Mouse (Mus musculus) cerebellum, postnatal 14 days (tissue): ENCODE results near the gene Jazf1.
A peak's percentile ranks its signal among the peaks of the same experiment; 100 is the strongest.

Experiments
- DNase-seq, 2 experiments: peaks; one replicate each; pipeline ENCODE4 v3.0.0; 2021; ENCODE audit warnings: mixed read lengths in 2 of 2

The Jazf1 gene

DNA sequence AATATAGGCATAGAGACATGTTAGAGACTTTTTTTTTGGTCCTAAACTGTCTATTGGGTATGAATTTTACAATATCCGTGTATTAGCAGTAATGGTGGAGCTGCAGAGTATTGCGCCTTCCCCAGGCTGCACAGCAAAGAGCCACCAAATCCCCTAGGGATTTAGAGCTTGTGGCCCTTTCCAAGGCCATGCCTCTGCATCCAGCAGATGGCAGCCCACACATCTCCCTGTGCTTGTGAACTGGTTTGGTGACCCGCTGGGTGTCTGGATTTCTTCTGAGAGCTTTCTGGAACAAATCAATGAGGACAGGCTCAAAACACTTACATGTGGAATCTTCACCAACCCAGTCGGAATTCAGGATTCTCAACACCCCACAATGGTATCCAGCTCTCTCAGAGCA, 225.4 kb downstream of the Jazf1 start:
- no peak for DNase-seq

- no peak for DNase-seq
Measured at GRCm38 (mm10) chr6:52842598-52842997, 225.8 kb downstream of the Jazf1 start.

- DNase-seq: no peak
Measured at GRCm38 (mm10) chr6:52841611-52842010, 226.8 kb downstream of the Jazf1 start.

DNA sequence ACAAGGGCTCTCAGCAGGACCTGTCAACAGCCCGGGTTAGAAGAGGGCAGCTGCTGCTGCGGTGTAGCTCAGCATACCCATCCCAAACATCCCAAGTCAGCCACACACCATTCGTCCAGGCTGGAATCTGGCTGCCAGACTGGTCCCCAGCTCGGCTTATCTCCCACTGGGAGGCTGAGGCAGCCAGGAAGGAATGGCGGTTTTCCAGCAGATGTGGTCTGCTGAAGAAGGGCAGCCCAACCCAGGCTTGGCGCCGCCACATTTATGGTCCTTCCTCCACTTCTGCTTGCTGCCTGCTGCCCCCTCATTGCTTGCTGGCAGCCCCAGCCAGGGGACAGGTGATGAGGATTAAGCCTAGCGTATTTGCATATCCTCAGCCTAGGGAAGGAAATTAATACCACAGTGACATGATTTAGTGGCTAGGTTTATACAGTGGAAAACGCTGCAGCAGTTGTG, 227.8 kb downstream of the Jazf1 start:
- peak; percentile 54 to 64 for DNase-seq

DNA sequence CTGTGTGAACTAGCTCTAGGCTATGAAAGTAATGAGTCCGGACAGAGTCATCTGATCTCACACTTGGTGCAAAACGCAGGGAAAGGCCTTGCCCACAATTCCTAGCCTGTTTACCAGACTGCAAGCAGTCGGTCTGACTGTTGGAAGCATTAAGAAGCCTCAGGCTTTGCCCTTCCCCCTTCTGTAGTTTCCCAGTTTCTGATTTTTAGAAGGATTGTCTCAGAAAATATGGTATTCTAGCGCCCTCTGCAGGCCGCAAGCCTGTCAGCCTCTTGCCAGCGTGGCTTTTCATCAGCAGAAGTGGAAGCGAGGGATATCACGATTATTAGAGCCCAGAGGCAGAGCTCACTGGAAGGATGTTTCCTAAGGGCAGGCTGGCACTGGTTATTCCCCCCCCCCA, 229.7 kb downstream of the Jazf1 start:
- peak; percentile 94 for DNase-seq

- no peak for DNase-seq
Measured at GRCm38 (mm10) chr6:52837792-52838191, 230.6 kb downstream of the Jazf1 start.

DNA sequence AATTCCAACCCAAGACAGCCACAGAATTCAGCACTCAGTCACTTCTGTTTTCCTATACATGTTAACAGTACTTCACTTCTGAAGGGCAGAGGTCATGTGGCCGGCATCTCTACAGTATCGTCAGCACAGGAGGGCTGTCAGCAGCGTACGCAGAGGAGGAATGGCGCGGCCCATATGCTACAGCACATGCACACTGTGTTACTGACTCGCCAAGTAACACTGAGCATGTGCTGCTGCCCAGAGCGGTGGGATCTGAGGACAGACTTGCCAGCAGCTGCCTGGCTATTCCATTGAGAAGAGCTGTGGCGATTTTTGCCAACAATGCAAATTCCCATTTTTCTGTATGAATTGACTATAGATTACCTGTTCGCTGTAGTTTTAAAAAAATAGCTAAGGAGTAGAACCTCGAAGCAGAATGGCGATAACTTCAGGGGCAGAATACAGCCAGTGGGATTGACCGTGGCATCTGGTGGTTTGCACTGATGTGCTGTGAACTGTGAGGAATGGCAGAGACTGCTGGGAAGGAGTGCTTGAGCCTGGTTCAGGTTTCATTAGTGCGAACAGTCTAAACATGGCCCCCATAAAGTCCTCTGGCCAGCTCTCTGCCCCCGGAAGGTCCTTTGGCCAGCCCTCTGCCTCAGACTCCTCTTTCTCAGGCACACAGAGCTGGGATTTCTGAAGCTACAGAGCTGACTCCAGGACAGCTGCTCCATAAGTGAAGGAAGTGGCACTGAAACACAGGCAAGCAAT, 232.1 kb downstream of the Jazf1 start:
- DNase-seq: peak; percentile 68 to 71

- DNase-seq: peak in 1 of 2 experiments; percentile 44
Measured at GRCm38 (mm10) chr6:52827752-52828277, 240.6 kb downstream of the Jazf1 start.

DNA sequence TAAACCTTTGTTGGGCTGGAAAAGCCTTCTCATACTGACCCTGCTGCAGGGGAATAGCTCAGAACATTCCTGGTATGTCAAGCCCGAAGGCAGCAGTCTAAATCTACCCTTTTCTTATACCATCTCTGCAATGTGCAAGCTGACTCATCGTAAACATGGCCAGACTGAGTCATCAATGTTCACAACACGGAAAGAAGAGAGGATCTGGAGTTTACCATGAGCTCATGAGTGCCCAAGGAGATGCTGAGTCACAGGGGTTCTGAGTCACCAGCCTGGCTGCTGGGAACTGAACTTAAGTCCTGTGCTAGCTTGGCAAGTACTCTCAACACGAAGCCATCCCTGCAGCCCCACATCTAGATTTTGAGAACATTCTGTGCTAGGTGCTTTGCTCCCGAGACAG, 242.9 kb downstream of the Jazf1 start:
- DNase-seq: no peak

DNA sequence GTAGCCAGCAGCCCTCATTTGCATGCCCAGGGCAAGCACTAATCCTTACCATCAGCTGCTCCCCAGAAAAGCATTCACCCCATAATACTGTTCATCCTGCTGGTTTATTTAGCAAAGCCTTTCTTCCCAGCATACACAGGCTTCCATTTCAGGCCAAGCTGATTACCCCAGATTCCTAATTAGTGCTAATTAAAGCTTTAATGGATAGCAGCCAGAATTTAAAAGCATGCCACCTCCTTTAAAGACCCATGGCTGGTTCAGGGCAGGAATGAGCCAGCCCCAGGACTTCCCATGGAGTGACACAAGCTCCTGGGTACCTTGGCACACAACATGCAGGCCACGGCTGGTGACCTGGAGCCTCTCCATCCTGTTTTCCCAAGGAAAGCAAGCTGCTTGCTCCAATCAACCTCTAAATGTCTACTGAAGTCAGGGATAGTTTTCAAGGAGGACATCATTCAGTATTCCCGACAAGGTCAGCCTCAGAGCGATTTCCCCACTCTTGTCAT, 243.4 kb downstream of the Jazf1 start:
- peak; percentile 60 to 73 for DNase-seq

- no peak for DNase-seq
Measured at GRCm38 (mm10) chr6:52823064-52823463, 245.4 kb downstream of the Jazf1 start.

GRCm38 (mm10) chr6:52822625-52823024, 245.8 kb downstream of the Jazf1 start:
- DNase-seq: no peak

- DNase-seq: no peak
Measured at GRCm38 (mm10) chr6:52819353-52819752, 249.1 kb downstream of the Jazf1 start.

- DNase-seq: no peak
Measured at GRCm38 (mm10) chr6:52818041-52818440, 250.4 kb downstream of the Jazf1 start.

- DNase-seq: no peak
Measured at GRCm38 (mm10) chr6:52817203-52817874, 251.1 kb downstream of the Jazf1 start.

DNA sequence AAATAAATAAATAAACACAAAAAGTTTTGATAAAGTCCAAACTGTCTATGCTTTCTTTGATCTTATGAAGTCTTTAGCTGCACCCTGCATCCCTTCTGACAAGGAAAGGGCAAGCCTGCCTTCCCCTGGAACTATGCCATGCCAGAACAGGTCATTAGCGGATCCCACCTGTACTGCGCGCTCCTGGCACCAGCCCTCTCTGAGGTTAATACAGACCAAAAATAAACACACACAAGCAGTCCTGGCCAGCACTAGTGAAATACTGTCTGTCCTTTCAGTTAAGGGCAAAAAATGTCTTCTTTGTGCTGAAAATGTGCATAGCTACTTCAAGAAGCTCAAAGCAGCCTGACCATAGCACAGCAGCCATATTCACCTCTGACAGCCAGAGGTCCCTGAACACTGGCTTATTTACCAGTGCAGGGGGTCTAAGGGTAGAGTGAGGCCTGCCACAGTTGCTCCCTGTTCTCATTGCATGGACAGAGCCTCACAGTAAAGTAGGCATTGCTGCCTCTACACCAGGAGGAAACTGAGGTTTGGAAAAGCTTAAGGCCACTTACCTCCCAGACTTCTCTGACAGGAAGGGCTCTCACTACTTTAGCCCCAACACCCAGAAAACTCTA, 263.1 kb downstream of the Jazf1 start:
- peak; percentile 61 to 72 for DNase-seq

DNA sequence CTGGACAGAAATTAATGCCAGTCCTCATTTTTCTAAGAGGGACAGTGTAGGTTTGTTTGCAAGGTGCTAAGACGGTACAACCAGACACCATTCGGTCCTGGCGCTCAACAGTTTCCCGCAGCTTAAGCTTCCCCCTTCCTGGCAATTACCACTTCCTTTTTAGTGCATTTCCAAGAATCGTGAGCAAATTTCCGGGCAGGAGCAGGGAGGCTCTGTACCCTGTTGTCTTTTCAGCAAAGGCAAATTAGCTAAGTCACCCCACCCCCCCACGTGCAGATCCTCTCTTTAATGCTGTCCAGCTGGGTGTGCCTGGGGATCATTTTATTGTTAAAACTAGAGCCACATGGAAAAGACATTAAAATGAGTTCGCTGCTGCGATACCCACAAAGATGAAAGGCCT, 266.2 kb downstream of the Jazf1 start:
- peak in 1 of 2 experiments; percentile 27 for DNase-seq

DNA sequence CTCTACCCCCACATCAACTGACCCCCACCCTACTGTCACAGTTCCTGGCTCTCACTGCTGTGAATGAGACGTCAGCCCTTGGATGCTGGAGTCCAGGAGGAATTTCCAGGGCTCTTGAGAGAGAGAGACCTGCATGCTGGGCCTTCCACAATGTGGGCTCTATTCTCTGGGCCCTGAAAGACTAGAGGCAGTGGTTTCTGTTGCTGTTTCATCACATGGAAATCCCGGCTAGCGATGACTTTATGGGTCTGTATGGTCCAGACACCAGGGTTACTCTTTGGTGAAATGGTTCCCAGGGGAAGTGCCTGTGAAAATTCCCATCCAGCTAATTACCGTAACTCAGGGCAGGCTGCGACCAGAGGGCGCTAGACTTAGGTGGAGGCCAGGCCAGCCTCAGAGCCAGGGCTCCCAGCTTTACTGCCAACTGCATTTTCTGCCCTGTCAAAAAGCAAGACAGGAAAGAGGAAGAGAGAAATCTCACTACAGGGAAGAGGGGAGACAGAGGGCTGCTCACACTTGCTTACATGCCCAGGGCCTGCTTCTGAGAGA, 271.1 kb downstream of the Jazf1 start:
- DNase-seq: peak; percentile 64 to 65

- DNase-seq: peak; percentile 53 to 56
Measured at GRCm38 (mm10) chr6:52796691-52797090, 271.7 kb downstream of the Jazf1 start.

GRCm38 (mm10) chr6:52796035-52796598, 272.3 kb downstream of the Jazf1 start:
- DNase-seq: peak; percentile 48

DNA sequence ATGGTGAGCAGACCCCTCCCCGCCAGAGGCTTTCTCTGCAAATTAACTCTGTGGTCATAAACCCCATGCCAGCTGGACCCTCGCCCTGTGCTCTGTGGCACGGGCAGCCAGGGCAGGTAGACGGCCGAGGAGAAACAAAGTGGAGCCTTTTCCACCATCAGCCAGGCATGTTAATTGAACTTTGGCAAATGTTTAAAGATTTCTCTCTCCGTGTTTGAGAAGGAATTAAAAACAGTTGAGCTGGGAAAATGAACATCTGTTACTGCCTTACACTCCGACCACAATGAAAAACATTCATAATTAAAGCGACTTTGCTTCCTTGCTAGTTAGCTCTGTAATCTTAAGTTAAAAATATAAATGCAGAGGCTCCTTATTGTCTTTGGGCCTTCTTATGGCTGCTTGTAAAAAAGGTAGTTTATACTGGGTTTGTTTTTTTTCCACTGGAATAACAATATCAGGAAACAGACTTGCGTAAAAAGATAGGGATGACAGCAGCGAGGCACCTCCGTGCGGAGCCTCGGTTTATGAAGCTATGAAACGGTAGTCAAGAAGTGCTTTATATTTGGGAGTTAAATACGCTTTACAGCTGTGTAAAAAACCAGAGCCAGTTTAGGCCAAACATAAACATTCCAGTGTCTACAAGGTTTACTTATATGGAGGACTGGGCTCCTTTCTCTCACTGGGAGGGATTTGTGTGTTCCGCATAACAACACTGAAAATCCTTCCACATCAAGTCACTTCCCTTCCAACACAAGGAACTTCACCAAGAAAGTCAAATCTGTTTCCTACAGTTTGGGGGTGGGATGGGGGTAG, 273.2 kb downstream of the Jazf1 start:
- DNase-seq: peak; percentile 61 to 65

- no peak for DNase-seq
Measured at GRCm38 (mm10) chr6:52792455-52792854, 276.0 kb downstream of the Jazf1 start.
